Mouse (Mus musculus) bone marrow macrophage, adult 2 months (primary cell): ENCODE measurements around the gene Klhl15. TPM values are rescaled to one million over a fixed set of nuclear protein-coding genes. Genes with fewer than 3 reads are reported as not detected.
A peak's percentile ranks its signal among the peaks of the same experiment; 100 is the strongest.
"Not testable (repeated sequence)": the region's sequence is repeated elsewhere in the genome, so short reads cannot be mapped to it uniquely, and the experiment has no call there.

Experiments used
- H3K27ac ChIP-seq: 2 replicates; pipeline ENCODE4 v1.5.1; 2012; ENCODE audit warnings: low read depth, low read length; ENCODE audit not compliant: insufficient read depth
- H3K4me1 ChIP-seq: 2 replicates; pipeline ENCODE4 v1.6.1; 2012; ENCODE audit warnings: low read length; ENCODE audit not compliant: control insufficient read depth, insufficient read depth
- H3K4me3 ChIP-seq: 2 replicates; pipeline ENCODE4 v1.5.1; 2012; ENCODE audit warnings: mild to moderate bottlenecking, low read length, moderate library complexity; ENCODE audit not compliant: insufficient read depth
- CTCF ChIP-seq: IDR thresholded peaks from 2 replicates; pipeline ENCODE4 v1.5.1; 2012; ENCODE audit warnings: low read depth, mild to moderate bottlenecking, low read length, moderate library complexity
- POLR2A ChIP-seq: IDR thresholded peaks from 2 replicates; pipeline ENCODE4 v1.6.1; 2012; ENCODE audit warnings: mild to moderate bottlenecking, low read depth, low read length, borderline replicate concordance
- polyA plus RNA-seq: library from polyadenylated mRNA; stranded (reverse); fragments of >200 nt; gene quantifications from 2 replicates; pipeline ENCODE4 v1.2.4, GENCODE M21; 2012; ENCODE audit not compliant: missing spikeins, insufficient read depth, insufficient read length

Gene Klhl15
- polyA plus RNA-seq: 5.7 and 6.5 TPM in 2 replicates

DNA sequence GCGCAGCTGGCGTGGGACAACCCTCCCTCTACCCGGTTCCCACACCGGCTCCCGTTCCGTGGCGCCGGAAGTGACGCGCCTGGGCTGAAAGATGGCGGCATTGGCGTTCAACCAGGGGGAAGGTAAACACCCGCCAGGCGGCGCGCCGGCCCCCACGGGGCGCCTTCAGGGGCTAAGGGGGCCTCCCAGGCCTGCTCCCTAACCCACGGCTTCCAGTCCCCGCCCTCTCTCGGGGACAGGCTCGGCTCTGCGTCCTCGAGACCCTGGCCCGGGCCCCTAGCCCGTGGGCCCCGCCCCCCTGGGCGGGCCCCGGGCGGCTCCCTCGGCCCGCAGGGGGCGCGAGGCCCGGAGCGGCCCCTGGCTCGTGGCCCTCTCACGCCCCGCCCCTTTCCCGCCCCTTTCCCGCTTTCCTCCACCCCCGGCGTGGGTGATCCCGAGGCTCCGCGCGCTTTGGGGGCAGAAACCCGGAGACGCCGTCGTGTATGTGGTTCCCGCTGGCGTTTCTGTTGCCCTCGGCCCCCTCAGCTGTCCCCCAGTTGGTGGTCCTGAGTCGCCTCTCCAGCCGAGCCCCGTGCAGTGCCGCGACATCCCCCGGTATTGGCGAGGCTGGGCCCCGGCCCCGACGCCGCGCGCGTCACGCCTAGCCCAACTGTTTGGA lies at the start of gene Klhl15:
Gene Klhl15 (plus strand): TSS at position 68 of the 658 bp plus-strand sequence.
- H3K4me3 ChIP-seq: peak within 1 kb of the TSS; percentile 76
- TF ChIP-seq POLR2A: no peak
- no peak for TF ChIP-seq CTCF
- peak within 1 kb of the TSS; percentile 87 for H3K27ac ChIP-seq
- H3K4me1 ChIP-seq: no peaks in the 10 kb centered on the region; the same call in 1 of the 2 replicates

- Histone ChIP-seq H3K4me3 (no peak overlapping the region), H3K4me1 (no peaks in the 10 kb centered on the region), H3K27ac (no peak overlapping the region)
- TF ChIP-seq POLR2A: no peak
- TF ChIP-seq CTCF: no peak
Measured at GRCm38 (mm10) chrX:94185156-94185555, 49.2 kb upstream of the Klhl15 start.

DNA sequence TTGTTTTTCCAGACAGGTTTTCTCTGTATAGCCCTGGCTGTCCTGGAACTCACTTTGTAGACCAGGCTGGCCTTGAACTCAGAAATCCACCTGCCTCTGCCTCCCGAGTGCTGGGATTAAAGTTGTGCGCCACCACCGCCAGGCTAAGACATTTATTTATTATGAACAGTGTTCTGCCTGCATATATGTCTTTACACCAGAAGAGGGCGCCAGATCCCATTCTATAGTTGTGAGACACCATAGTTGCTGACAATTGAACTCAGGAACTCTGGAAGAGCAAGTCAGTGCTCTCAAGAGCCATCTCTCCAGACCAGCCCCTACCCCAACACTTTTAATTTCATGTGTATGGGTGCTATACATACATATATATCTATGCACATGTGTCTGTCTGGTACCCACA lies 40.5 kb upstream of the Klhl15 start:
- H3K4me1 ChIP-seq, H3K4me3 ChIP-seq, H3K27ac ChIP-seq: not testable (repeated sequence)

GRCm38 (mm10) chrX:94197789-94198188 lies 36.6 kb upstream of the Klhl15 start:
- TF ChIP-seq CTCF (no peak), POLR2A (no peak)
- Histone ChIP-seq H3K27ac (no peak overlapping the region), H3K4me1 (no peaks in the 10 kb centered on the region), H3K4me3 (no peak overlapping the region)

- Histone ChIP-seq H3K4me3 (peak overlapping the region; percentile 95), H3K4me1 (0 out of 2 replicates have a peak, but pooled peaks cover 2% of the 10 kb centered on the region), H3K27ac (peak overlapping the region; percentile 54)
- TF ChIP-seq CTCF (no peak), POLR2A (no peak)
Measured at GRCm38 (mm10) chrX:94212264-94212596, 22.2 kb upstream of the Klhl15 start.

GRCm38 (mm10) chrX:94212597-94213321 lies 21.6 kb upstream of the Klhl15 start, which contains the start of gene Eif2s3x:
Eif2s3x (minus strand) TSS chrX:94212862.
- Histone ChIP-seq H3K27ac (peak within 1 kb of the TSS; percentile 84), H3K4me1 (0 out of 2 replicates have a peak, but pooled peaks cover 2% of the 10 kb centered on the region), H3K4me3 (peak within 1 kb of the TSS; percentile 95)
- TF ChIP-seq CTCF (no peak), POLR2A (no peak)

DNA sequence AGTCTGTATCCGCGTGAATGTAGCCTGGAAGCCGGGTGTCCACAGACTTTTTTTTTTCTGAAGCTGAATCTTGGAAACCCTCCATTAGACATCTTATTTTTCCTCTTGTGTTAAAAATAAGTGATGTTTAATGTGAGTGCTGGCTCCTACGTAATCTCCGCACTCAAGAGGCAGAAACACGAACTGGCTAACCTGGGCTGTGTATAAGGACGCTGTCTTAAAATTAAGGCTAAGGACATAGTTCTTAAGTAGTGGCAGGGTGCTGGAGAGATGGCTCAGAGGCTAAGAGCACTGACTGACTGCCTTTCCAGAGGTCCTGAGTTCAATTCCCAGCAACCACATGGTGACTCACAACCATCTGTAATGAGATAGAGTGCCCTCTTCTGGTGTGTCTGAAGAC lies 21.0 kb upstream of the Klhl15 start:
- Histone ChIP-seq H3K4me3 (peak overlapping the region; percentile 95), H3K27ac (peak overlapping the region; percentile 84), H3K4me1 (0 out of 2 replicates have a peak, but pooled peaks cover 2% of the 10 kb centered on the region)
- TF ChIP-seq POLR2A (no peak), CTCF (no peak)

GRCm38 (mm10) chrX:94233432-94233831 lies 967 bp upstream of the Klhl15 start:
- Histone ChIP-seq H3K4me3 (no peak overlapping the region), H3K4me1 (no peaks in the 10 kb centered on the region; the same call in 1 of the 2 replicates), H3K27ac (no peak overlapping the region)
- TF ChIP-seq POLR2A (no peak), CTCF (no peak)

- no peak for TF ChIP-seq CTCF
- TF ChIP-seq POLR2A: no peak
- no peaks in the 10 kb centered on the region; the same call in 1 of the 2 replicates for H3K4me1 ChIP-seq
- peak overlapping the region; percentile 87 for H3K27ac ChIP-seq
- peak overlapping the region; percentile 73 for H3K4me3 ChIP-seq
Measured at GRCm38 (mm10) chrX:94233936-94234531, 365 bp upstream of the Klhl15 start.

GRCm38 (mm10) chrX:94235190-94235555 lies 774 bp downstream of the Klhl15 start:
- Histone ChIP-seq H3K27ac (peak overlapping the region; percentile 57), H3K4me1 (no peaks in the 10 kb centered on the region; the same call in 1 of the 2 replicates), H3K4me3 (peak overlapping the region; percentile 76)
- TF ChIP-seq POLR2A (no peak), CTCF (no peak)
